Mouse (Mus musculus): ENCODE results near the gene Atg16l2. TPM values are rescaled to one million over a fixed set of nuclear protein-coding genes. Genes with fewer than 3 reads are reported as not detected.

Atg16l2 gene
- polyA plus RNA-seq, 1 experiment from 2014 or later, result 23.8 TPM

GRCm38 (mm10) chr7:101267457-101268259 is 34.4 kb downstream of the Atg16l2 start:
- peaks cover 11% of the 10 kb centered on the region for H3K4me1 ChIP-seq (replicated peaks)
- peaks cover 17% of the 10 kb centered on the region for H3K36me3 ChIP-seq
- no peak overlapping the region for H3K4me2 ChIP-seq
- H3K9ac ChIP-seq, result no peak overlapping the region
- WGBS, result 32% methylated on average over 3 of the region's 3 CpGs
- peak overlapping the region; percentile 83 for H3K27ac ChIP-seq (ENCODE audit: poor library complexity, severe bottlenecking)
- H3K4me3 ChIP-seq, result no peak overlapping the region
- peak; percentile 48; the same call in 1 of the 2 replicates for ATAC-seq (ENCODE audit: insufficient number of reproducible peaks, low FRiP score)
- no peaks in the 10 kb centered on the region for H3K27me3 ChIP-seq (replicated peaks)
- no peaks in the 10 kb centered on the region for H3K9me3 ChIP-seq (replicated peaks)

- H3K4me3 ChIP-seq, result no peak overlapping the region
- ATAC-seq (ENCODE audit: insufficient number of reproducible peaks, low FRiP score), result no peak
- no peak overlapping the region for H3K9ac ChIP-seq
- H3K36me3 ChIP-seq, result peaks cover 29% of the 10 kb centered on the region
- H3K27me3 ChIP-seq (replicated peaks), result no peaks in the 10 kb centered on the region
- no peaks in the 10 kb centered on the region for H3K9me3 ChIP-seq (replicated peaks)
- no peak overlapping the region for H3K4me2 ChIP-seq
- H3K4me1 ChIP-seq (replicated peaks), result peaks cover 11% of the 10 kb centered on the region
- no peak overlapping the region for H3K27ac ChIP-seq (ENCODE audit: poor library complexity, severe bottlenecking)
Measured at GRCm38 (mm10) chr7:101263511-101263910, 38.5 kb downstream of the Atg16l2 start.

GRCm38 (mm10) chr7:101261941-101262546 is 40.0 kb downstream of the Atg16l2 start:
- peaks cover 6% of the 10 kb centered on the region; the same call in 1 of the 2 replicates for H3K4me1 ChIP-seq (replicated peaks)
- no peaks in the 10 kb centered on the region for H3K27me3 ChIP-seq (replicated peaks)
- no peak overlapping the region for H3K4me3 ChIP-seq
- H3K4me2 ChIP-seq, result no peak overlapping the region
- no peaks in the 10 kb centered on the region for H3K9me3 ChIP-seq (replicated peaks)
- H3K36me3 ChIP-seq, result peaks cover 29% of the 10 kb centered on the region
- WGBS, result 87% methylated on average over 4 of the region's 4 CpGs
- H3K9ac ChIP-seq, result no peak overlapping the region
- ATAC-seq (ENCODE audit: insufficient number of reproducible peaks, low FRiP score), result no peak
- no peak overlapping the region for H3K27ac ChIP-seq (ENCODE audit: poor library complexity, severe bottlenecking)

GRCm38 (mm10) chr7:101258482-101258881 is 43.6 kb downstream of the Atg16l2 start:
- no peaks in the 10 kb centered on the region for H3K4me1 ChIP-seq (replicated peaks)
- H3K9ac ChIP-seq, result no peak overlapping the region
- H3K27ac ChIP-seq (ENCODE audit: poor library complexity, severe bottlenecking), result no peak overlapping the region
- H3K9me3 ChIP-seq (replicated peaks), result no peaks in the 10 kb centered on the region
- H3K27me3 ChIP-seq (replicated peaks), result no peaks in the 10 kb centered on the region
- no peak overlapping the region for H3K4me3 ChIP-seq
- H3K36me3 ChIP-seq, result peaks cover 37% of the 10 kb centered on the region
- ATAC-seq (ENCODE audit: insufficient number of reproducible peaks, low FRiP score), result no peak
- H3K4me2 ChIP-seq, result no peak overlapping the region

GRCm38 (mm10) chr7:101253071-101253470 is 49.0 kb downstream of the Atg16l2 start:
- no peaks in the 10 kb centered on the region for H3K4me1 ChIP-seq (replicated peaks)
- H3K4me3 ChIP-seq, result no peak overlapping the region
- H3K4me2 ChIP-seq, result no peak overlapping the region
- 66% methylated on average over 2 of the region's 2 CpGs for WGBS
- no peak overlapping the region for H3K27ac ChIP-seq (ENCODE audit: poor library complexity, severe bottlenecking)
- no peaks in the 10 kb centered on the region for H3K27me3 ChIP-seq (replicated peaks)
- no peaks in the 10 kb centered on the region for H3K9me3 ChIP-seq (replicated peaks)
- H3K36me3 ChIP-seq, result peaks cover 31% of the 10 kb centered on the region
- no peak overlapping the region for H3K9ac ChIP-seq
- no peak for ATAC-seq (ENCODE audit: insufficient number of reproducible peaks, low FRiP score)

- Histone ChIP-seq H3K36me3 (peaks cover 31% of the 10 kb centered on the region), H3K4me2 (no peak overlapping the region), H3K27ac (ENCODE audit: poor library complexity, severe bottlenecking) (no peak overlapping the region), H3K4me3 (no peak overlapping the region), H3K4me1 (replicated peaks) (no peaks in the 10 kb centered on the region), H3K9me3 (replicated peaks) (no peaks in the 10 kb centered on the region), H3K9ac (no peak overlapping the region), H3K27me3 (replicated peaks) (no peaks in the 10 kb centered on the region)
- no peak for ATAC-seq (ENCODE audit: insufficient number of reproducible peaks, low FRiP score)
- WGBS, result 86% methylated on average over 2 of the region's 2 CpGs
Measured at GRCm38 (mm10) chr7:101249173-101249572, 52.9 kb downstream of the Atg16l2 start.

GRCm38 (mm10) chr7:101248760-101249159 is 53.3 kb downstream of the Atg16l2 start:
- H3K4me1 ChIP-seq (replicated peaks), result no peaks in the 10 kb centered on the region
- 90% methylated on average over 4 of the region's 4 CpGs for WGBS
- no peak overlapping the region for H3K4me3 ChIP-seq
- H3K9ac ChIP-seq, result no peak overlapping the region
- no peak overlapping the region for H3K4me2 ChIP-seq
- no peaks in the 10 kb centered on the region for H3K9me3 ChIP-seq (replicated peaks)
- H3K36me3 ChIP-seq, result peaks cover 32% of the 10 kb centered on the region
- no peaks in the 10 kb centered on the region for H3K27me3 ChIP-seq (replicated peaks)
- H3K27ac ChIP-seq (ENCODE audit: poor library complexity, severe bottlenecking), result no peak overlapping the region
- no peak for ATAC-seq (ENCODE audit: insufficient number of reproducible peaks, low FRiP score)

- H3K4me2 ChIP-seq, result no peak overlapping the region
- ATAC-seq (ENCODE audit: insufficient number of reproducible peaks, low FRiP score), result no peak
- no peak overlapping the region for H3K27ac ChIP-seq (ENCODE audit: poor library complexity, severe bottlenecking)
- 83% methylated on average over 8 of the region's 8 CpGs for WGBS
- no peak overlapping the region for H3K4me3 ChIP-seq
- H3K36me3 ChIP-seq, result peaks cover 8% of the 10 kb centered on the region; the same call in 1 of the 2 replicates
- no peaks in the 10 kb centered on the region for H3K9me3 ChIP-seq (replicated peaks)
- no peak overlapping the region for H3K9ac ChIP-seq
- H3K4me1 ChIP-seq (replicated peaks), result peaks cover 8% of the 10 kb centered on the region
- no peaks in the 10 kb centered on the region for H3K27me3 ChIP-seq (replicated peaks)
Measured at GRCm38 (mm10) chr7:101236712-101237473, 65.2 kb downstream of the Atg16l2 start.

- Histone ChIP-seq H3K9me3 (replicated peaks) (no peaks in the 10 kb centered on the region), H3K4me1 (replicated peaks) (peaks cover 9% of the 10 kb centered on the region), H3K27me3 (replicated peaks) (no peaks in the 10 kb centered on the region), H3K27ac (ENCODE audit: poor library complexity, severe bottlenecking) (no peak overlapping the region), H3K4me3 (no peak overlapping the region), H3K9ac (no peak overlapping the region), H3K36me3 (0 out of 2 replicates have a peak, but pooled peaks cover 2% of the 10 kb centered on the region), H3K4me2 (no peak overlapping the region)
- 80% methylated on average over 3 of the region's 3 CpGs for WGBS
- ATAC-seq (ENCODE audit: insufficient number of reproducible peaks, low FRiP score), result no peak
Measured at GRCm38 (mm10) chr7:101232716-101233115, 69.3 kb downstream of the Atg16l2 start.

GRCm38 (mm10) chr7:101231458-101231857 is 70.6 kb downstream of the Atg16l2 start:
- WGBS, result 32% methylated on average over 2 of the region's 2 CpGs

GRCm38 (mm10) chr7:101229336-101229735 is 72.7 kb downstream of the Atg16l2 start:
- no peak for ATAC-seq (ENCODE audit: insufficient number of reproducible peaks, low FRiP score)
- 63% methylated on average over 1 of the region's 1 CpGs for WGBS

More at GRCm38 (mm10) chr7:101231458-101231857, 70.6 kb downstream of the Atg16l2 start:
- H3K9me3 ChIP-seq (replicated peaks), result no peaks in the 10 kb centered on the region
- 0 out of 2 replicates have a peak, but pooled peaks cover 2% of the 10 kb centered on the region for H3K36me3 ChIP-seq
- H3K4me3 ChIP-seq, result no peak overlapping the region
- no peaks in the 10 kb centered on the region for H3K27me3 ChIP-seq (replicated peaks)
- no peak overlapping the region for H3K4me2 ChIP-seq
- no peak overlapping the region for H3K27ac ChIP-seq (ENCODE audit: poor library complexity, severe bottlenecking)
- no peak overlapping the region for H3K9ac ChIP-seq
- peaks cover 9% of the 10 kb centered on the region for H3K4me1 ChIP-seq (replicated peaks)
- ATAC-seq (ENCODE audit: insufficient number of reproducible peaks, low FRiP score), result no peak

More at GRCm38 (mm10) chr7:101229336-101229735, 72.7 kb downstream of the Atg16l2 start:
- Histone ChIP-seq H3K4me1 (replicated peaks) (peaks cover 9% of the 10 kb centered on the region), H3K27me3 (replicated peaks) (no peaks in the 10 kb centered on the region), H3K9ac (no peak overlapping the region), H3K36me3 (0 out of 2 replicates have a peak, but pooled peaks cover 2% of the 10 kb centered on the region), H3K4me3 (no peak overlapping the region), H3K27ac (ENCODE audit: poor library complexity, severe bottlenecking) (no peak overlapping the region), H3K4me2 (no peak overlapping the region), H3K9me3 (replicated peaks) (no peaks in the 10 kb centered on the region)

All from heart, embryonic 12.5 days (tissue).